Mouse (Mus musculus): ENCODE measurements around the gene Colq. TPM values are rescaled to one million over a fixed set of nuclear protein-coding genes. Genes with fewer than 3 reads are reported as not detected.

Colq gene
- polyA plus RNA-seq, 1 experiment from 2014 or later = 0.05 TPM

- ATAC-seq = no peak
- Histone ChIP-seq H3K4me3 (no peak overlapping the region), H3K36me3 (no peaks in the 10 kb centered on the region), H3K27me3 (replicated peaks) (peaks cover 12% of the 10 kb centered on the region; the same call in 1 of the 2 replicates), H3K4me1 (peaks cover 8% of the 10 kb centered on the region; the same call in 1 of the 2 replicates), H3K9me3 (replicated peaks) (no peaks in the 10 kb centered on the region), H3K4me2 (no peak overlapping the region), H3K27ac (no peak overlapping the region), H3K9ac (no peak overlapping the region)
- 63% methylated on average over 14 of the region's 14 CpGs for WGBS (ENCODE audit: insufficient replicate concordance)
Measured at GRCm38 (mm10) chr14:31555963-31556434, 35.1 kb downstream of the Colq start.

GRCm38 (mm10) chr14:31555021-31555420 is 36.1 kb downstream of the Colq start:
- 65% methylated on average over 7 of the region's 7 CpGs for WGBS (ENCODE audit: insufficient replicate concordance)
- no peak overlapping the region for H3K4me3 ChIP-seq
- H3K36me3 ChIP-seq = no peaks in the 10 kb centered on the region
- no peaks in the 10 kb centered on the region for H3K9me3 ChIP-seq (replicated peaks)
- no peak overlapping the region for H3K9ac ChIP-seq
- H3K27ac ChIP-seq = no peak overlapping the region
- no peak overlapping the region for H3K4me2 ChIP-seq
- ATAC-seq = no peak
- H3K27me3 ChIP-seq (replicated peaks) = peaks cover 6% of the 10 kb centered on the region; the same call in 1 of the 2 replicates
- H3K4me1 ChIP-seq = 0 out of 2 replicates have a peak, but pooled peaks cover 4% of the 10 kb centered on the region

- Histone ChIP-seq H3K36me3 (no peaks in the 10 kb centered on the region), H3K9ac (no peak overlapping the region), H3K4me3 (no peak overlapping the region), H3K4me2 (no peak overlapping the region), H3K4me1 (0 out of 2 replicates have a peak, but pooled peaks cover 4% of the 10 kb centered on the region), H3K27ac (no peak overlapping the region), H3K9me3 (replicated peaks) (no peaks in the 10 kb centered on the region), H3K27me3 (replicated peaks) (peaks cover 12% of the 10 kb centered on the region; the same call in 1 of the 2 replicates)
- WGBS (ENCODE audit: insufficient replicate concordance) = 74% methylated on average over 11 of the region's 11 CpGs
- ATAC-seq = no peak
Measured at GRCm38 (mm10) chr14:31543885-31544442, 47.2 kb downstream of the Colq start.

GRCm38 (mm10) chr14:31537298-31537697 is 53.8 kb downstream of the Colq start:
- ATAC-seq = no peak
- no peak overlapping the region for H3K27ac ChIP-seq
- no peaks in the 10 kb centered on the region for H3K36me3 ChIP-seq
- no peak overlapping the region for H3K4me2 ChIP-seq
- H3K27me3 ChIP-seq (replicated peaks) = 0 out of 2 replicates have a peak, but pooled peaks cover 3% of the 10 kb centered on the region
- H3K4me1 ChIP-seq = 0 out of 2 replicates have a peak, but pooled peaks cover under 1% of the 10 kb centered on the region
- no peak overlapping the region for H3K4me3 ChIP-seq
- 55% methylated on average over 6 of the region's 6 CpGs for WGBS (ENCODE audit: insufficient replicate concordance)
- H3K9ac ChIP-seq = no peak overlapping the region
- no peaks in the 10 kb centered on the region for H3K9me3 ChIP-seq (replicated peaks)

GRCm38 (mm10) chr14:31532656-31533055 is 58.5 kb downstream of the Colq start:
- 36% methylated on average over 3 of the region's 3 CpGs for WGBS (ENCODE audit: insufficient replicate concordance)
- Histone ChIP-seq H3K4me3 (no peak overlapping the region), H3K27me3 (replicated peaks) (0 out of 2 replicates have a peak, but pooled peaks cover 7% of the 10 kb centered on the region), H3K9ac (no peak overlapping the region), H3K27ac (no peak overlapping the region), H3K4me1 (peaks cover 14% of the 10 kb centered on the region), H3K4me2 (no peak overlapping the region), H3K9me3 (replicated peaks) (no peaks in the 10 kb centered on the region), H3K36me3 (no peaks in the 10 kb centered on the region)
- ATAC-seq = no peak

GRCm38 (mm10) chr14:31531506-31532148 is 59.5 kb downstream of the Colq start:
- Histone ChIP-seq H3K27ac (no peak overlapping the region), H3K4me3 (no peak overlapping the region), H3K4me2 (no peak overlapping the region), H3K27me3 (replicated peaks) (0 out of 2 replicates have a peak, but pooled peaks cover 7% of the 10 kb centered on the region), H3K4me1 (peaks cover 14% of the 10 kb centered on the region), H3K9ac (no peak overlapping the region), H3K36me3 (no peaks in the 10 kb centered on the region), H3K9me3 (replicated peaks) (no peaks in the 10 kb centered on the region)
- WGBS (ENCODE audit: insufficient replicate concordance) = 27% methylated on average over 12 of the region's 12 CpGs
- no peak for ATAC-seq

GRCm38 (mm10) chr14:31530847-31531246 is 60.3 kb downstream of the Colq start:
- no peaks in the 10 kb centered on the region for H3K36me3 ChIP-seq
- no peak for ATAC-seq
- no peak overlapping the region for H3K9ac ChIP-seq
- 0 out of 2 replicates have a peak overlapping the region, but pooled peaks have one; percentile 17 for H3K27ac ChIP-seq
- H3K27me3 ChIP-seq (replicated peaks) = 0 out of 2 replicates have a peak, but pooled peaks cover 7% of the 10 kb centered on the region
- peaks cover 14% of the 10 kb centered on the region for H3K4me1 ChIP-seq
- H3K4me2 ChIP-seq = no peak overlapping the region
- 63% methylated on average over 4 of the region's 4 CpGs for WGBS (ENCODE audit: insufficient replicate concordance)
- H3K9me3 ChIP-seq (replicated peaks) = no peaks in the 10 kb centered on the region
- no peak overlapping the region for H3K4me3 ChIP-seq

- Histone ChIP-seq H3K27me3 (replicated peaks) (0 out of 2 replicates have a peak, but pooled peaks cover 7% of the 10 kb centered on the region), H3K9ac (no peak overlapping the region), H3K36me3 (no peaks in the 10 kb centered on the region), H3K4me1 (no peaks in the 10 kb centered on the region), H3K9me3 (replicated peaks) (no peaks in the 10 kb centered on the region), H3K4me3 (no peak overlapping the region), H3K4me2 (no peak overlapping the region), H3K27ac (no peak overlapping the region)
- ATAC-seq = no peak
- 58% methylated on average over 7 of the region's 7 CpGs for WGBS (ENCODE audit: insufficient replicate concordance)
Measured at GRCm38 (mm10) chr14:31525040-31525810, 65.9 kb downstream of the Colq start.

- no peaks in the 10 kb centered on the region for H3K9me3 ChIP-seq (replicated peaks)
- WGBS (ENCODE audit: insufficient replicate concordance) = 65% methylated on average over 2 of the region's 2 CpGs
- H3K4me3 ChIP-seq = no peak overlapping the region
- H3K4me2 ChIP-seq = no peak overlapping the region
- no peak overlapping the region for H3K9ac ChIP-seq
- no peak for ATAC-seq
- H3K27ac ChIP-seq = no peak overlapping the region
- no peaks in the 10 kb centered on the region for H3K36me3 ChIP-seq
- H3K4me1 ChIP-seq = peaks cover 6% of the 10 kb centered on the region; the same call in 1 of the 2 replicates
- no peaks in the 10 kb centered on the region for H3K27me3 ChIP-seq (replicated peaks)
Measured at GRCm38 (mm10) chr14:31521318-31521717, 69.8 kb downstream of the Colq start.

- Histone ChIP-seq H3K4me2 (peak overlapping the region; percentile 31; the same call in 1 of the 2 replicates), H3K4me1 (peaks cover 6% of the 10 kb centered on the region; the same call in 1 of the 2 replicates), H3K9ac (no peak overlapping the region), H3K36me3 (no peaks in the 10 kb centered on the region), H3K9me3 (replicated peaks) (no peaks in the 10 kb centered on the region), H3K27ac (no peak overlapping the region), H3K27me3 (replicated peaks) (no peaks in the 10 kb centered on the region), H3K4me3 (no peak overlapping the region)
- WGBS (ENCODE audit: insufficient replicate concordance) = 29% methylated on average over 3 of the region's 3 CpGs
- ATAC-seq = no peak
Measured at GRCm38 (mm10) chr14:31519165-31519564, 72.0 kb downstream of the Colq start.

- no peak overlapping the region for H3K4me2 ChIP-seq
- WGBS (ENCODE audit: insufficient replicate concordance) = 82% methylated on average over 2 of the region's 2 CpGs
- peaks cover 6% of the 10 kb centered on the region; the same call in 1 of the 2 replicates for H3K4me1 ChIP-seq
- no peaks in the 10 kb centered on the region for H3K27me3 ChIP-seq (replicated peaks)
- H3K9me3 ChIP-seq (replicated peaks) = no peaks in the 10 kb centered on the region
- no peak overlapping the region for H3K4me3 ChIP-seq
- no peak overlapping the region for H3K27ac ChIP-seq
- ATAC-seq = no peak
- H3K36me3 ChIP-seq = peaks cover 13% of the 10 kb centered on the region
- H3K9ac ChIP-seq = no peak overlapping the region
Measured at GRCm38 (mm10) chr14:31515895-31516294, 75.2 kb downstream of the Colq start.

- 92% methylated on average over 3 of the region's 3 CpGs for WGBS (ENCODE audit: insufficient replicate concordance)
- Histone ChIP-seq H3K4me3 (no peak overlapping the region), H3K9me3 (replicated peaks) (no peaks in the 10 kb centered on the region), H3K36me3 (peaks cover 66% of the 10 kb centered on the region), H3K27ac (no peak overlapping the region), H3K27me3 (replicated peaks) (no peaks in the 10 kb centered on the region), H3K4me1 (no peaks in the 10 kb centered on the region), H3K4me2 (no peak overlapping the region), H3K9ac (no peak overlapping the region)
- ATAC-seq = no peak
Measured at GRCm38 (mm10) chr14:31510322-31510721, 80.8 kb downstream of the Colq start.
